Mouse (Mus musculus) heart, postnatal 0 days (tissue): ENCODE measurements around the gene Bpifb5.

Experiments used
- CTCF ChIP-seq: IDR thresholded peaks from 2 replicates; pipeline ENCODE4 v1.5.1; 2016; ENCODE audit warnings: antibody characterized with exemption, control low read depth, low read depth
- EP300 ChIP-seq: IDR thresholded peaks from 2 replicates; pipeline ENCODE4 v1.6.1; 2016; ENCODE audit warnings: antibody characterized with exemption, low read depth

DNA sequence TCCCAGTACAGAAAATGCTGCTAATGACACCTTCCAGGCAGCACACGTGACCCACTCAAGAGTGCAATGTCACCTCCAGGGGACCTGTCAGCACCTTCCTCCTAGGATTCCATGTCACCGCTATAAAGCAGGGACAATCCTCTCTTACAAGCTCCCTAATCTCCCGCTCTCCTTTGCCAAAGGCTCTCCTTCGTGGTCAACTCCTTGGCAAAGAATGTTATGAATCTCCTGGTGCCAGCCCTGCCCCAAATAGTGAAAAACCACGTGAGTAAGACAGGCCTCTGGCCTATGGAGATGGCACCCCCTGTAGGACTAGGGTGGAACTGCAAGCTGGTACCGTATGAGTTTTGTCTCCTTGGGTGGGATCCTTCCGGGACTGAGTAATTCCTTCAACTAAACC is 16.6 kb upstream of the Bpifb5 start:
- TF ChIP-seq CTCF (peak; percentile 95), EP300 (peak; percentile 97)
